19 mouse cellular contexts compared by ENCODE assay signal in genomic region chr17:30464240-30464745, GRCm38 (mm10).
A peak's percentile ranks its signal among the peaks of the same experiment; 100 is the strongest.
DNase-seq lines count a peak whose midpoint lies in the region; ATAC-seq and TF ChIP-seq lines count a peak whose summit lies in the region.
"Had no signal": no experiment of that assay in that cellular context is flagged by ENCODE, and none has a peak within 500 bp of the region (broad histone marks: within the 10 kb centered on the region; RNA-seq: fewer than 3 reads in every experiment).

No protein-coding gene starts in this region.

- intact Hi-C loops in heart, postnatal 14 days (cut with DNase I), result no loop called here

- no peak overlapping the region for H3K4me2 ChIP-seq in heart, embryonic 16.5 days (ENCODE audit: low read depth, low read length)
- H3K4me2 ChIP-seq in lung, embryonic 16.5 days (ENCODE audit: low read depth, low read length), result no peak overlapping the region
- H3K4me2 ChIP-seq: embryonic facial prominence, embryonic 13.5 days; midbrain, embryonic 15.5 days had no signal

- H3K9ac ChIP-seq in heart, embryonic 16.5 days (ENCODE audit: low read length), result no peak overlapping the region
- no peak overlapping the region for H3K9ac ChIP-seq in lung, embryonic 16.5 days (ENCODE audit: low read length)
- H3K9ac ChIP-seq: embryonic facial prominence, embryonic 13.5 days; forebrain, postnatal 0 days; midbrain, embryonic 15.5 days had no signal

- H3K36me3 ChIP-seq in heart, embryonic 16.5 days (ENCODE audit: control insufficient read depth, insufficient read depth), result no peaks in the 10 kb centered on the region
- no peaks in the 10 kb centered on the region for H3K36me3 ChIP-seq in lung, embryonic 16.5 days (ENCODE audit: control insufficient read depth, insufficient read depth, low read length)
- H3K36me3 ChIP-seq: embryonic facial prominence, embryonic 13.5 days; midbrain, embryonic 15.5 days had no signal

- no peak for TF ChIP-seq CTCF in brain, embryonic 14.5 days (IDR thresholded peaks at IDR 0.05; ENCODE audit: borderline replicate concordance, extremely low read depth, insufficient read depth, insufficient read length)

- H3K27me3 ChIP-seq in heart, embryonic 16.5 days (ENCODE audit: control insufficient read depth, insufficient read depth, low read length), result no peaks in the 10 kb centered on the region
- no peaks in the 10 kb centered on the region for H3K27me3 ChIP-seq in lung, embryonic 16.5 days (ENCODE audit: control insufficient read depth, insufficient read depth, low read depth, low read length)
- H3K27me3 ChIP-seq: embryonic facial prominence, embryonic 13.5 days; midbrain, embryonic 15.5 days had no signal

- H3K27ac ChIP-seq in heart, embryonic 16.5 days (ENCODE audit: low read length), result peak overlapping the region; percentile 3
- H3K27ac ChIP-seq in lung, embryonic 16.5 days (ENCODE audit: low read length), result peak overlapping the region; percentile 80
- H3K27ac ChIP-seq: embryonic facial prominence, embryonic 13.5 days; kidney, postnatal 0 days; midbrain, embryonic 15.5 days had no signal

- H3K4me1 ChIP-seq in heart, embryonic 16.5 days (ENCODE audit: control insufficient read depth, insufficient read depth, low read length), result peaks cover 37% of the 10 kb centered on the region
- peaks cover 37% of the 10 kb centered on the region for H3K4me1 ChIP-seq in lung, embryonic 16.5 days (replicated peaks; ENCODE audit: control insufficient read depth, insufficient read depth, low read length)

- no peak overlapping the region for H3K4me3 ChIP-seq in heart, embryonic 16.5 days (ENCODE audit: low read length)
- H3K4me3 ChIP-seq in lung, embryonic 16.5 days (ENCODE audit: low read length), result no peak overlapping the region
- H3K4me3 ChIP-seq: embryonic facial prominence, embryonic 13.5 days; midbrain, embryonic 15.5 days had no signal

- TF ChIP-seq POLR2A in brain, embryonic 14.5 days (IDR thresholded peaks at IDR 0.05; ENCODE audit: borderline replicate concordance, extremely low read depth, insufficient read depth, insufficient read length, poor library complexity, severe bottlenecking), result no peak

- ATAC-seq in heart, embryonic 16.5 days (replicated peaks; ENCODE audit: extremely low read depth, insufficient read depth, low FRiP score), result peak; percentile 30
- ATAC-seq in lung, embryonic 16.5 days (ENCODE audit: low read depth), result no peak
- ATAC-seq: forebrain, postnatal 0 days; hindbrain, embryonic 16.5 days; midbrain, embryonic 15.5 days had no signal

- no peaks in the 10 kb centered on the region for H3K9me3 ChIP-seq in heart, embryonic 16.5 days (replicated peaks; ENCODE audit: control insufficient read depth, low read length)
- no peaks in the 10 kb centered on the region for H3K9me3 ChIP-seq in lung, embryonic 16.5 days (ENCODE audit: control insufficient read depth, low read length)
- H3K9me3 ChIP-seq: embryonic facial prominence, embryonic 13.5 days; G1E; midbrain, embryonic 15.5 days had no signal

- WGBS in heart, embryonic 16.5 days, result 28% methylated on average over 5 of the region's 5 CpGs
- WGBS in lung, embryonic 16.5 days, result 30% methylated on average over 5 of the region's 5 CpGs

- no peak for DNase-seq in heart, postnatal 14 days
- DNase-seq in lung, postnatal 36 days, result no peak
- peak; percentile 20 for DNase-seq in Muller cell, postnatal 12 days (ENCODE audit: inconsistent ontology term)
- DNase-seq in brain, embryonic 14.5 days (ENCODE audit: low read depth), result peak; percentile 27
- no peak for DNase-seq in urinary bladder, postnatal 25 days (ENCODE audit: low spot score)
- DNase-seq: adrenal gland, postnatal 14 days; cerebellum, adult 2 months; forebrain, postnatal 0 days; kidney, adult 11 months; left cerebral cortex, postnatal 4 days; spleen, adult 18-20 months; thymus, adult 18-20 months had no signal

Comparison
In these comparisons a context has a peak if more than half of its experiments do, and no peak if none do; other contexts are left out.
1. DNase-seq: peak in Muller cell, postnatal 12 days (single experiment) and brain, embryonic 14.5 days (single experiment); none in heart, postnatal 14 days (0 of 2), lung, postnatal 36 days (single experiment) and urinary bladder, postnatal 25 days (single experiment).